Mouse (Mus musculus) thymus, adult 2 months (tissue): ENCODE results near the gene Rangrf.

ENCODE experiments used
- CTCF ChIP-seq: fragments of 200-500 bp; IDR thresholded peaks from 2 replicates; pipeline ENCODE4 v1.5.1; 2012; ENCODE audit warnings: mild to moderate bottlenecking, control low read depth, low read length, moderate library complexity, borderline replicate concordance; ENCODE audit not compliant: control insufficient read depth, poor library complexity, insufficient read depth; ENCODE audit errors: extremely low read depth
- POLR2A ChIP-seq: fragments of 200-500 bp; IDR thresholded peaks from 2 replicates; pipeline ENCODE4 v1.6.1; 2012; ENCODE audit warnings: mild to moderate bottlenecking, low read length, control low read depth, moderate library complexity; ENCODE audit not compliant: control insufficient read depth, poor library complexity, insufficient read depth; ENCODE audit errors: extremely low read depth

GRCm38 (mm10) chr11:68924749-68925148, 50.2 kb downstream of the Rangrf start:
- TF ChIP-seq POLR2A: no peak
- TF ChIP-seq CTCF: no peak
